Mouse (Mus musculus) gastrocnemius, adult 2 months (tissue): ENCODE measurements around the gene Oxtr. TPM values are rescaled to one million over a fixed set of nuclear protein-coding genes. Genes with fewer than 3 reads are reported as not detected.

ENCODE experiments used
- DNase-seq: peaks from one replicate; pipeline ENCODE4 v3.0.0; 2022
- H3K27ac ChIP-seq: fragments of 200-600 bp; 2 replicates; pipeline ENCODE4 v1.8.1; 2022; ENCODE audit warnings: mild to moderate bottlenecking
- H3K4me3 ChIP-seq: fragments of 200-600 bp; 2 replicates; pipeline ENCODE4 v1.8.1; 2022; ENCODE audit warnings: mild to moderate bottlenecking, moderate library complexity
- CTCF ChIP-seq: fragments of 200-600 bp; IDR thresholded peaks from 2 replicates; pipeline ENCODE4 v1.8.1; 2022; ENCODE audit warnings: antibody characterized with exemption, mild to moderate bottlenecking, moderate library complexity
- intact Hi-C: fragments of 180-260 bp; cut with DNase I; formaldehyde crosslinking; loops from one replicate; pipeline ENCODE4 v1.15.1; 2025
- total RNA-seq, 2 experiments: library from RNA; stranded (reverse); gene quantifications; 2 replicates each; pipeline ENCODE4 v1.2.3; 2021

Oxtr gene
- total RNA-seq, 2 experiments from 2014 or later = 0.05 to 0.25 TPM

- intact Hi-C loops = loop anchor here (10.0 kb wide), 1 partner anchor 198 kb away; the partner anchor contains the start of gene Rad18
- Histone ChIP-seq H3K4me3 (no peak overlapping the region), H3K27ac (no peak overlapping the region)
- no peak for TF ChIP-seq CTCF
- DNase-seq = no peak
Observed at GRCm38 (mm10) chr6:112496291-112497060, 6.7 kb upstream of the Oxtr start.

- no peak overlapping the region for H3K4me3 ChIP-seq
- intact Hi-C loops = loop anchor here (10.0 kb wide), 1 partner anchor 200 kb away; the partner anchor contains the start of gene Rad18
- no peak for TF ChIP-seq CTCF
Observed at GRCm38 (mm10) chr6:112495219-112495618, 5.5 kb upstream of the Oxtr start.

GRCm38 (mm10) chr6:112494620-112495081 lies 4.9 kb upstream of the Oxtr start:
- peak overlapping the region; percentile 28; the same call in 1 of the 2 replicates for H3K27ac ChIP-seq
- H3K4me3 ChIP-seq = no peak overlapping the region
- peak; percentile 30; the same call in 1 of the 2 replicates for TF ChIP-seq CTCF
- peak; percentile 30 for DNase-seq
- intact Hi-C loops = loop anchor here (5.0 to 10.0 kb wide), 2 partner anchors 200 to 508 kb away; partner anchors contain the start of gene Rad18

More at GRCm38 (mm10) chr6:112495219-112495618, 5.5 kb upstream of the Oxtr start:
- no peak overlapping the region; the same call in 1 of the 2 replicates for H3K27ac ChIP-seq
- DNase-seq = no peak

- H3K4me3 ChIP-seq = no peak overlapping the region
- TF ChIP-seq CTCF = no peak
- intact Hi-C loops = loop anchor here (5.0 to 10.0 kb wide), 2 partner anchors 201 to 509 kb away; partner anchors contain the start of gene Rad18
- DNase-seq = no peak
- no peak overlapping the region for H3K27ac ChIP-seq
Observed at GRCm38 (mm10) chr6:112493371-112493770, 3.6 kb upstream of the Oxtr start.

- no peak for DNase-seq
- Histone ChIP-seq H3K27ac (no peak overlapping the region), H3K4me3 (no peak overlapping the region)
- intact Hi-C loops = loop anchor here (5.0 to 10.0 kb wide), 2 partner anchors 202 to 510 kb away; partner anchors contain the start of gene Rad18
- no peak for TF ChIP-seq CTCF
Observed at GRCm38 (mm10) chr6:112492656-112493055, 2.9 kb upstream of the Oxtr start.

- intact Hi-C loops = loop anchor here (5.0 to 10.0 kb wide), 2 partner anchors 203 to 511 kb away; partner anchors contain the start of gene Rad18
- no peak overlapping the region for H3K4me3 ChIP-seq
- TF ChIP-seq CTCF = no peak
- no peak overlapping the region for H3K27ac ChIP-seq
- DNase-seq = no peak
Observed at GRCm38 (mm10) chr6:112491521-112491920, 1.8 kb upstream of the Oxtr start.

- Histone ChIP-seq H3K27ac (no peak overlapping the region), H3K4me3 (peak overlapping the region; percentile 69)
- peak; percentile 99 for TF ChIP-seq CTCF
- peak; percentile 89 for DNase-seq
- intact Hi-C loops = loop anchor here (5.0 to 10.0 kb wide), 2 partner anchors 204 to 512 kb away; partner anchors contain the start of gene Rad18
Observed at GRCm38 (mm10) chr6:112490625-112491242, 991 bp upstream of the Oxtr start.

GRCm38 (mm10) chr6:112489181-112489909 lies 398 bp downstream of the Oxtr start:
- Histone ChIP-seq H3K4me3 (peak overlapping the region; percentile 69), H3K27ac (no peak overlapping the region)
- no peak for DNase-seq
- peak; percentile 0; the same call in 1 of the 2 replicates for TF ChIP-seq CTCF
- intact Hi-C loops = no loop called here

- TF ChIP-seq CTCF = no peak
- Histone ChIP-seq H3K27ac (no peak overlapping the region), H3K4me3 (peak overlapping the region; percentile 69)
- intact Hi-C loops = no loop called here
- no peak for DNase-seq
Observed at GRCm38 (mm10) chr6:112488821-112489180, 942 bp downstream of the Oxtr start.

GRCm38 (mm10) chr6:112487993-112488392 lies 1.8 kb downstream of the Oxtr start:
- intact Hi-C loops = no loop called here
- Histone ChIP-seq H3K4me3 (no peak overlapping the region), H3K27ac (no peak overlapping the region)
- no peak for DNase-seq
- TF ChIP-seq CTCF = no peak

GRCm38 (mm10) chr6:112484316-112484715 lies 5.4 kb downstream of the Oxtr start:
- intact Hi-C loops = loop anchor here (1.0 to 5.0 kb wide), 3 partner anchors 77 to 277 kb away; no protein-coding TSS in a partner anchor
- TF ChIP-seq CTCF = peak; percentile 87
- Histone ChIP-seq H3K27ac (no peak overlapping the region), H3K4me3 (no peak overlapping the region)
- DNase-seq = peak; percentile 63

- intact Hi-C loops = loop anchor here (5.0 kb wide), 1 partner anchor 273 kb away; no protein-coding TSS in a partner anchor
- no peak for TF ChIP-seq CTCF
- no peak for DNase-seq
- Histone ChIP-seq H3K27ac (no peak overlapping the region), H3K4me3 (no peak overlapping the region)
Observed at GRCm38 (mm10) chr6:112479861-112480260, 9.9 kb downstream of the Oxtr start.
